Mouse (Mus musculus): ENCODE measurements at regions not wholly inside any gene's neighbourhood (a gene's known extent, or its start where the extent isn't known, plus 50 kb on each side); places are given as distances from the start of the nearest gene placed in this dataset.

DNA sequence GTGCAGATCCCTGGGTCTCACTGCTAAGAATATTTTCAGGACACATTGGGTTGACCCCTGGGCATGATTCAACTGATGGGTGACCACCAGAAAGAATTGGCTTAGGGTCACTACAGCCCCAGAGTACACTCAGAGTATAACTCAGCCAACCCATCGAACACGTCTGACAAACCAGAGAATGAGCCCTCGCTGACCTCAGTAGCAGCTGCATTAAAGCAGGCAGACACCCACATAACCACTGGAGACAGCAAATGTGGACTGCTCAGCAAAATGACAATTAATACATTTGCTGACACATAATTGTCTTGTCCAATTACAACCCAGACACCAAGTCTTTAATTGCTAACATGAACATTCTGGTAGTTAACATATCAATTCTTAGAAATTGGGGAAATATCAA, 175.7 kb downstream of the Cbln4 start:
- no peaks in the 10 kb centered on the region for H3K36me3 ChIP-seq (ENCODE audit: control insufficient read depth, insufficient read depth)
- no peak overlapping the region for H3K27ac ChIP-seq (ENCODE audit: low read length)
- H3K9me3 ChIP-seq (replicated peaks; ENCODE audit: control insufficient read depth, low read length): no peaks in the 10 kb centered on the region
- whole genome bisulfite sequencing (ENCODE audit: insufficient replicate concordance): 69% methylated on average over 3 of the region's 3 CpGs
- no peaks in the 10 kb centered on the region for H3K4me1 ChIP-seq (ENCODE audit: control insufficient read depth, low read depth, low read length)
- H3K27me3 ChIP-seq (ENCODE audit: control insufficient read depth, insufficient read depth, low read depth, low read length): no peaks in the 10 kb centered on the region
- no peak overlapping the region for H3K4me2 ChIP-seq (ENCODE audit: low read depth, low read length)
- H3K9ac ChIP-seq (ENCODE audit: low read depth, low read length): no peak overlapping the region
- no peak for ATAC-seq (ENCODE audit: low read depth)
- no peak overlapping the region for H3K4me3 ChIP-seq (ENCODE audit: low read depth, low read length)

DNA sequence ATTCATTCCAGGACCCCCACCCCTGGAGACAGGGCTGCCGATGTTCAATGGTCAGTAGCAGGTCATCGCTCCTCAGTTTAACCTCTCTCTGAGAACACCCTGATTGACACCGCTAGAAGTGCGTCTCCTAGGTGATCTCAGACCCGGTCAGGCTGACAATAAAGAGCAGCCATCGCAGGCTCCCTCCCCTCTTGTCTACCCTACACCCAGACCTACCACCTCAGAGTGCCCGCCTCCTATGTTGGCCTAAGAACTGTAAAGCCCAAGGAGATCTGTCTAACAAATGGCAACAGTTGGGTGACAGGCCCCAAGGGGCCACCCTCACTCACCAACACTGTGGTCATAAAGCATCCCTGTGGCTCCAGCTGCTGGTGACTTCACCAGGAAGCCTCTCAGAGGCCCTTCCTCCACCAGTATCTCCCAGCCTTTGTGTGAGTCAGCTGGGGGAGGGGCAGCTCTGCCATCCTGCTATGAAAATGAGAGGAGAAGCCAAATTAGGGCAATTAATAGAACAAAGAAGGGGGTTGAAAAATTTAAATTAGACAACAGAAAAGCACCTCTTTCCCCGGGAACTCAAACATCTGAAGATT, 178.8 kb downstream of the Cbln4 start:
- no peaks in the 10 kb centered on the region for H3K4me1 ChIP-seq (ENCODE audit: control insufficient read depth, low read depth, low read length)
- H3K36me3 ChIP-seq (ENCODE audit: control insufficient read depth, insufficient read depth): no peaks in the 10 kb centered on the region
- H3K9me3 ChIP-seq (replicated peaks; ENCODE audit: control insufficient read depth, low read length): no peaks in the 10 kb centered on the region
- no peak overlapping the region for H3K4me3 ChIP-seq (ENCODE audit: low read depth, low read length)
- 73% methylated on average over 8 of the region's 8 CpGs for WGBS (ENCODE audit: insufficient replicate concordance)
- no peak overlapping the region for H3K27ac ChIP-seq (ENCODE audit: low read length)
- H3K4me2 ChIP-seq (ENCODE audit: low read depth, low read length): no peak overlapping the region
- H3K9ac ChIP-seq (ENCODE audit: low read depth, low read length): no peak overlapping the region
- ATAC-seq (ENCODE audit: low read depth): no peak
- no peaks in the 10 kb centered on the region for H3K27me3 ChIP-seq (ENCODE audit: control insufficient read depth, insufficient read depth, low read depth, low read length)

DNA sequence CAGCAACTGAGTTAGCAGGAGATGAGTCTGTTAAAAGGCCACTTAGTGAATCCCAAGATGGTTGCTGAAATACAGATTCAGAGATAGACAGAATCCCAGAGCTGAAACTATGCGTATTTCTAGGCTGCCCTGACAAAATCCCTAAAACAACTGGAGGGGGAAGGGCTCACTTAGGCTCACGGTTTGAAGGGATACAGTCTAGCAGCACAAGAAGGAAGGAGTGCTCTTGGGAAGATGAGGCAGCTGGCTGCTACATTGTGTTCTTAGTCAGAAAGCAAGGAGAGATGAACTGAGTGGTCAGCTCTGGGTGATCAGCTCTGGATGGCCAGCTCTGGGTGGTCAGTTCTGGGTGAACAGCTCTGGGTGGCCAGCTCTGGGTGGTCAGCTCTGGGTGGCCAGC, 180.6 kb downstream of the Cbln4 start:
- ATAC-seq (ENCODE audit: low read depth): no peak
- no peaks in the 10 kb centered on the region for H3K4me1 ChIP-seq (ENCODE audit: control insufficient read depth, low read depth, low read length)
- H3K4me3 ChIP-seq (ENCODE audit: low read depth, low read length): no peak overlapping the region
- H3K4me2 ChIP-seq (ENCODE audit: low read depth, low read length): no peak overlapping the region
- H3K9me3 ChIP-seq (replicated peaks; ENCODE audit: control insufficient read depth, low read length): no peaks in the 10 kb centered on the region
- H3K9ac ChIP-seq (ENCODE audit: low read depth, low read length): no peak overlapping the region
- no peaks in the 10 kb centered on the region for H3K36me3 ChIP-seq (ENCODE audit: control insufficient read depth, insufficient read depth)
- no peak overlapping the region for H3K27ac ChIP-seq (ENCODE audit: low read length)
- 56% methylated on average over 2 of the region's 2 CpGs for WGBS (ENCODE audit: insufficient replicate concordance)
- no peaks in the 10 kb centered on the region for H3K27me3 ChIP-seq (ENCODE audit: control insufficient read depth, insufficient read depth, low read depth, low read length)

DNA sequence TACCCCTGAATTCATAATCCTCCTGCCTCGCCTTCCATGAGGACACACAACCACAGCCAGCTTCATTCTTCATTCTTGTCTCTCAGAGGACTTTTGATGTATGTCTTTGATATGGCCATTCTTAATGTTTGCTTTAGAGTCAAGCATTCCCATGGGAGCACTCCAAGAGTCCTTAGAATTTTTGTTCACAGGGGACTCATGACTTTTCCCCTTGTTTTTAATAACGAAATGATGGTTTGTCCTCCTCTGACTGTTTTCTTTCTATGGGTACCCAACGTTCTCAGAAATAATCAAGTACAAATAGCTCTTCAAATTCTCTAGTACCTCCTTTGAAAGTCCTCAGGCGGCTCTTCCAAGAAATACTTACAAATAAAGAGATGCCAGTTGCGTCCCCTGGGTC, 184.4 kb downstream of the Cbln4 start:
- Histone ChIP-seq H3K27ac (ENCODE audit: low read length) (no peak overlapping the region), H3K4me1 (ENCODE audit: control insufficient read depth, low read depth, low read length) (no peaks in the 10 kb centered on the region), H3K9me3 (replicated peaks; ENCODE audit: control insufficient read depth, low read length) (no peaks in the 10 kb centered on the region; the same call in 1 of the 2 replicates), H3K4me2 (ENCODE audit: low read depth, low read length) (no peak overlapping the region), H3K27me3 (ENCODE audit: control insufficient read depth, insufficient read depth, low read depth, low read length) (no peaks in the 10 kb centered on the region), H3K4me3 (ENCODE audit: low read depth, low read length) (no peak overlapping the region), H3K9ac (ENCODE audit: low read depth, low read length) (no peak overlapping the region), H3K36me3 (ENCODE audit: control insufficient read depth, insufficient read depth) (no peaks in the 10 kb centered on the region)
- ATAC-seq (ENCODE audit: low read depth): no peak
- WGBS (ENCODE audit: insufficient replicate concordance): 42% methylated on average over 5 of the region's 5 CpGs

DNA sequence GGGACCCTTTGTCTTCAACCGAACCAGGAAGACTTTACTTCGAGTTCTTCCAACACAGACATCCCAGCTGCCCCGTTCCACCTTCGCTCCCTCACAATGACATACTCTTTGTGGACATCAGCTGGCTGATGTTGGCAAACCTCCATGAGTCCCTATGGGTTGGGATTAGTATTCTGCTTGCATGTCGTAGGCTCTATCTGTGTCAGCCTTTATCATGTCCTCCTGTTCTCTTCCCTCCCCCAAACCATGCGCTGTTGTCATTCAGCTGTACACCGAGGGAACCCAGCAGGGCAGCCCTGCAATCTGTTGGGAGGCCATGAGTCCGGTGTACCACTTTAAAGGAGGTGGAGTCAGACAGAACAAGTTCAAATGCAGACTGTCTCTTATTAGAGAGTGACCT, 186.8 kb downstream of the Cbln4 start:
- Histone ChIP-seq H3K36me3 (ENCODE audit: control insufficient read depth, insufficient read depth) (no peaks in the 10 kb centered on the region), H3K4me3 (ENCODE audit: low read depth, low read length) (no peak overlapping the region), H3K9ac (ENCODE audit: low read depth, low read length) (no peak overlapping the region), H3K4me1 (ENCODE audit: control insufficient read depth, low read depth, low read length) (no peaks in the 10 kb centered on the region), H3K27me3 (ENCODE audit: control insufficient read depth, insufficient read depth, low read depth, low read length) (no peaks in the 10 kb centered on the region), H3K27ac (ENCODE audit: low read length) (no peak overlapping the region), H3K4me2 (ENCODE audit: low read depth, low read length) (no peak overlapping the region), H3K9me3 (replicated peaks; ENCODE audit: control insufficient read depth, low read length) (no peaks in the 10 kb centered on the region; the same call in 1 of the 2 replicates)
- no peak for ATAC-seq (ENCODE audit: low read depth)
- 65% methylated on average over 8 of the region's 8 CpGs for WGBS (ENCODE audit: insufficient replicate concordance)

DNA sequence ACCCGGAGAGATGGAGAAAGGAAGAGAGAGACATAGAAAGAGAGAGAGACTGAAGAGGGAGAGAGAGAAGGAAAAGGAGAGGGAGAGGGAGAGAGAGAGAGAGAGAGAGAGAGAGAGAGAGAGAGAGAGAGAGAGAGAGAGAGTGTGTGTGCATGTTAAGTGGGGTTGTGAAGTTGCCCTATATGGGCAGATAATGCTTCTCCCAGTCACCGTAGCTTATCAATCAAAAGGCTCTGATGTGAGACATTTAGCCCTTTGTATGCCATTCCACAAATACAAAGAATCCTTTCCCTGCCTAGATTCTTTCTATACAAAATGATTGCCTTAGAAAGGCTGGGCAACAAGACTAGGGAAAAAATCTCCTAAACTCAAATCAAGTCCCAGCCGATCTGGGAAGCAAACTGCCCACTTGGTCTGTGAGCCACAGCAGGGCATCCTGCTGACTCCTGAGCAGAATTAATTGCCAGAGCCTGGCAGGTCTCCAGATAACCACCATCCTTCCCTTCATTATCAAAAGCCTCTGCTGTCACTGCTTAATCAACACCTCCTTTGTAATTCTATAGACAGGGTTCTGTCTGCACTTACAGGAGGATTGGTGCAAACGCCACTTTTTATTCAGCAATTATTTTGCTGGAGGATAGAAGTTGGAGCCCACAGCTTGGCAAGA, 196.3 kb downstream of the Cbln4 start:
- H3K27ac ChIP-seq (ENCODE audit: low read length): no peak overlapping the region
- 48% methylated on average over 4 of the region's 4 CpGs for WGBS (ENCODE audit: insufficient replicate concordance)
- H3K4me3 ChIP-seq (ENCODE audit: low read depth, low read length): no peak overlapping the region
- H3K4me2 ChIP-seq (ENCODE audit: low read depth, low read length): no peak overlapping the region
- no peak for ATAC-seq (ENCODE audit: low read depth)
- no peaks in the 10 kb centered on the region for H3K36me3 ChIP-seq (ENCODE audit: control insufficient read depth, insufficient read depth)
- H3K4me1 ChIP-seq (ENCODE audit: control insufficient read depth, low read depth, low read length): no peaks in the 10 kb centered on the region
- H3K27me3 ChIP-seq (ENCODE audit: control insufficient read depth, insufficient read depth, low read depth, low read length): no peaks in the 10 kb centered on the region
- H3K9ac ChIP-seq (ENCODE audit: low read depth, low read length): no peak overlapping the region
- H3K9me3 ChIP-seq (replicated peaks; ENCODE audit: control insufficient read depth, low read length): no peaks in the 10 kb centered on the region

DNA sequence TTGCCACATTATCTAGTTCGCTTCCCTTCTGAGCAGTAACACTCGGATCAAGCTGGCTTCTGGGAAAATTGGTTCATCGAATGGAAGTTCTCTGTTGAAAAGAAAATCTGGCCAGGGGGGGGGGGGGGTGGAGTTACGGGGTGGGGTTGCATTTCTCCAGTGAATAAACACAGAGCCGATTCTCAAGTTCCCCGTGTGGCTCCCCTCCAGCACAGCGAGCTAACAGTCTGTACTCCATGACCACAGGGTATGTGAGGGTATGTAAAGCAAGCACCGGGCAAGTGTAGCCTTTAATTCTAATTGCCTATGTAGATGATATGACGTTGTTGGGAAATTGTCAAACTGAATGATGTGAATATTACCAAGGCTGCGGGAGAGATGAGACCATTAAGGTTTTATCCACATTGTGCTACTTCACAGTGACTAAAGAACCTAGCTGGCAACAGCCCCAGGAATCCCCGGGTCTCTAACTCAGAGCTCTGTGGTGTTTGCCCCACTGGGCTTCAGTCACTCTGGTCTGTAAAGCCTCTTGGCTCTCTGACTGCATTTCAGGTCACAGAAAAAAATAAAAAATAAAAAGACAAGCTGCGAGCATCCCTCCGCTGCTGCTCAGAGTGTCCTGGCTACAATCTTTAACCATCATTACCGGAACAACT, 203.1 kb downstream of the Cbln4 start:
- 62% methylated on average over 14 of the region's 14 CpGs for WGBS (ENCODE audit: insufficient replicate concordance)
- Histone ChIP-seq H3K36me3 (ENCODE audit: control insufficient read depth, insufficient read depth) (no peaks in the 10 kb centered on the region), H3K4me2 (ENCODE audit: low read depth, low read length) (no peak overlapping the region), H3K9ac (ENCODE audit: low read depth, low read length) (no peak overlapping the region), H3K9me3 (replicated peaks; ENCODE audit: control insufficient read depth, low read length) (no peaks in the 10 kb centered on the region), H3K4me1 (ENCODE audit: control insufficient read depth, low read depth, low read length) (no peaks in the 10 kb centered on the region), H3K4me3 (ENCODE audit: low read depth, low read length) (no peak overlapping the region), H3K27ac (ENCODE audit: low read length) (no peak overlapping the region), H3K27me3 (ENCODE audit: control insufficient read depth, insufficient read depth, low read depth, low read length) (no peaks in the 10 kb centered on the region)
- no peak for ATAC-seq (ENCODE audit: low read depth)

DNA sequence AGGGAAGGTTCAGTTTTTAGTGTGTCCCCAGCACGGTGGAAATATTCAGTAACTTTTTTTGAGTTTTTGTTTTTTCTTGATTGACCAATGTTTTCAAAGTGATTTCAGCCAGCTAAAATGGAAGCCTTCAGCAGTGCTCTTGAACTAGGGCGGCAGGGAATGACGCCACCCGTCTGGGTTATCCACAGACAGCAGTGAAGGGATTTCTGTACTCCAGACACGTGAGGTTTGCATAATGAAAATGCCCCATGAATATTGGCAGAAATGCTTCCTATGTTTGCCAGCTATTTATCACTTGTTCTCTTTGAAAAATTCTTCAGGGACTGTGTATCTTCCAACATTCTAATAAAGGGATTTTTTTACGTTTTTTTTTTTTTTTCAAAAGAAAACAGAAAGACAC, 221.1 kb downstream of the Cbln4 start:
- Histone ChIP-seq H3K4me1 (ENCODE audit: control insufficient read depth, low read depth, low read length) (no peaks in the 10 kb centered on the region), H3K9ac (ENCODE audit: low read depth, low read length) (no peak overlapping the region), H3K4me3 (ENCODE audit: low read depth, low read length) (no peak overlapping the region), H3K27me3 (ENCODE audit: control insufficient read depth, insufficient read depth, low read depth, low read length) (no peaks in the 10 kb centered on the region), H3K36me3 (ENCODE audit: control insufficient read depth, insufficient read depth) (no peaks in the 10 kb centered on the region), H3K4me2 (ENCODE audit: low read depth, low read length) (no peak overlapping the region), H3K9me3 (replicated peaks; ENCODE audit: control insufficient read depth, low read length) (no peaks in the 10 kb centered on the region), H3K27ac (ENCODE audit: low read length) (no peak overlapping the region)
- ATAC-seq (ENCODE audit: low read depth): no peak
- WGBS (ENCODE audit: insufficient replicate concordance): 68% methylated on average over 6 of the region's 6 CpGs

DNA sequence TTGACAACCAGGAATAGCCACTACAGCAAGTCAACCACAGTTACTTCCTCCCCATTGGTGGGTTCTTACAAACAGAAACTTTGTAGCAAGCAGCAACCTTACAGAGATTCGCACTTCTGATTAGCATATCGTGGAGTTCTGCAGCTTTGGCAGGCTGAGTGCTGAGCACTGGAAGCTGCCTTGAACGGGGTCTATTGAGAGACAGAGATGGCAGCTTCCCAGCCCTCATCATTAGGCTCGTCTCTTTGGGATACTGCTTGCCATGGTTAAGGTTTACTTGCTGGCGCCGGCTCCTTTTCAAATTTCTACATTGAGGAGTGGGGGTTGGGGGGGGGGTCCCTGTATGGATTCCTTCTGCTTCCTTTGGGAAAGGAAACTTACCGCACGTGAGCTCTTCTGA, 224.8 kb downstream of the Cbln4 start:
- H3K9me3 ChIP-seq (replicated peaks; ENCODE audit: control insufficient read depth, low read length): no peaks in the 10 kb centered on the region
- no peak overlapping the region for H3K9ac ChIP-seq (ENCODE audit: low read depth, low read length)
- no peak for ATAC-seq (ENCODE audit: low read depth)
- WGBS (ENCODE audit: insufficient replicate concordance): 53% methylated on average over 8 of the region's 8 CpGs
- H3K27me3 ChIP-seq (ENCODE audit: control insufficient read depth, insufficient read depth, low read depth, low read length): no peaks in the 10 kb centered on the region
- no peak overlapping the region for H3K4me3 ChIP-seq (ENCODE audit: low read depth, low read length)
- no peak overlapping the region for H3K4me2 ChIP-seq (ENCODE audit: low read depth, low read length)
- no peaks in the 10 kb centered on the region for H3K4me1 ChIP-seq (ENCODE audit: control insufficient read depth, low read depth, low read length)
- H3K36me3 ChIP-seq (ENCODE audit: control insufficient read depth, insufficient read depth): no peaks in the 10 kb centered on the region
- no peak overlapping the region for H3K27ac ChIP-seq (ENCODE audit: low read length)
